Mouse (Mus musculus) adrenal gland, postnatal 25 days (tissue): ENCODE measurements around the gene 3110082I17Rik. TPM values are rescaled to one million over a fixed set of nuclear protein-coding genes. Genes with fewer than 3 reads are reported as not detected.

Experiments
- DNase-seq: peaks from one replicate; pipeline ENCODE4 v3.0.0; 2021; ENCODE audit warnings: mixed read lengths
- total RNA-seq: library from RNA; stranded (reverse); gene quantifications from 2 replicates; pipeline ENCODE4 v1.2.3, GENCODE M21; 2021

The 3110082I17Rik gene
- total RNA-seq, 1 experiment from 2014 or later, result 15.8 TPM

GRCm38 (mm10) chr5:139418633-139419032, 41.7 kb downstream of the 3110082I17Rik start:
- no peak for DNase-seq

- no peak for DNase-seq
Observed at GRCm38 (mm10) chr5:139418110-139418509, 42.2 kb downstream of the 3110082I17Rik start.

GRCm38 (mm10) chr5:139417480-139417879, 42.8 kb downstream of the 3110082I17Rik start:
- DNase-seq, result no peak

- DNase-seq, result no peak
Observed at GRCm38 (mm10) chr5:139416942-139417341, 43.4 kb downstream of the 3110082I17Rik start.

GRCm38 (mm10) chr5:139415001-139415400, 45.3 kb downstream of the 3110082I17Rik start:
- DNase-seq, result no peak

- DNase-seq, result no peak
Observed at GRCm38 (mm10) chr5:139413545-139413944, 46.8 kb downstream of the 3110082I17Rik start.

GRCm38 (mm10) chr5:139411665-139412314, 48.5 kb downstream of the 3110082I17Rik start:
- DNase-seq, result no peak

- no peak for DNase-seq
Observed at GRCm38 (mm10) chr5:139411117-139411516, 49.2 kb downstream of the 3110082I17Rik start.

GRCm38 (mm10) chr5:139410056-139410455, 50.3 kb downstream of the 3110082I17Rik start:
- no peak for DNase-seq

- DNase-seq, result peak; percentile 81
Observed at GRCm38 (mm10) chr5:139409412-139409811, 50.9 kb downstream of the 3110082I17Rik start.

- DNase-seq, result no peak
Observed at GRCm38 (mm10) chr5:139408511-139408910, 51.8 kb downstream of the 3110082I17Rik start.

GRCm38 (mm10) chr5:139407121-139407885, 53.0 kb downstream of the 3110082I17Rik start:
- peak; percentile 60 for DNase-seq

- DNase-seq, result no peak
Observed at GRCm38 (mm10) chr5:139405953-139406352, 54.4 kb downstream of the 3110082I17Rik start.

GRCm38 (mm10) chr5:139405478-139405877, 54.8 kb downstream of the 3110082I17Rik start:
- no peak for DNase-seq

GRCm38 (mm10) chr5:139404801-139405401, 55.4 kb downstream of the 3110082I17Rik start, which contains the start of gene C130050O18Rik:
Gene C130050O18Rik (plus strand): TSS chr5:139405280.
- no peak for DNase-seq

- DNase-seq, result no peak
Observed at GRCm38 (mm10) chr5:139403692-139404260, 56.6 kb downstream of the 3110082I17Rik start.

- no peak for DNase-seq
Observed at GRCm38 (mm10) chr5:139402106-139402505, 58.2 kb downstream of the 3110082I17Rik start.

- DNase-seq, result peak; percentile 47
Observed at GRCm38 (mm10) chr5:139399991-139400390, 60.3 kb downstream of the 3110082I17Rik start.

GRCm38 (mm10) chr5:139398786-139399185, 61.5 kb downstream of the 3110082I17Rik start:
- DNase-seq, result no peak

- DNase-seq, result peak; percentile 91
Observed at GRCm38 (mm10) chr5:139397959-139398753, 62.2 kb downstream of the 3110082I17Rik start.

GRCm38 (mm10) chr5:139397359-139397916, 62.9 kb downstream of the 3110082I17Rik start:
- no peak for DNase-seq
